Mouse (Mus musculus) neural tube, embryonic 12.5 days (tissue): Measurements from ENCODE around the gene Zeb2. TPM values are rescaled to one million over a fixed set of nuclear protein-coding genes. Genes with fewer than 3 reads are reported as not detected.

Source experiments
- microRNA-seq: library from miRNA; unstranded; fragments of <30 nt; microRNA quantifications from one replicate; pipeline ENCODE4, GENCODE M21; 2017
- polyA plus RNA-seq: library from polyadenylated mRNA; unstranded; fragments of >200 nt; fragmentation: Nextera tagmentation; extraction: Ambion mirVana; gene quantifications from 2 replicates; pipeline ENCODE4 v1.2.1, GENCODE M21; 2016

Zeb2 gene
- polyA plus RNA-seq, 1 experiment from 2014 or later, result 55.6 TPM

Small RNAs within 50 kb of the gene (microRNA-seq; reads per million reads assigned to microRNA genes)
- not detected for gene Mir5129

Other genes with a start within 250 kb of the Zeb2 start
- gene Gtdc1, start 189.7 kb downstream of the Zeb2 start, polyA plus RNA-seq, result 12.8 and 13.9 TPM in 2 replicates